Mouse (Mus musculus): ENCODE measurements at regions not wholly inside any gene's neighbourhood (a gene's known extent, or its start where the extent isn't known, plus 50 kb on each side); places are given as distances from the start of the nearest gene placed in this dataset.
A peak's percentile ranks its signal among the peaks of the same experiment; 100 is the strongest.

DNA sequence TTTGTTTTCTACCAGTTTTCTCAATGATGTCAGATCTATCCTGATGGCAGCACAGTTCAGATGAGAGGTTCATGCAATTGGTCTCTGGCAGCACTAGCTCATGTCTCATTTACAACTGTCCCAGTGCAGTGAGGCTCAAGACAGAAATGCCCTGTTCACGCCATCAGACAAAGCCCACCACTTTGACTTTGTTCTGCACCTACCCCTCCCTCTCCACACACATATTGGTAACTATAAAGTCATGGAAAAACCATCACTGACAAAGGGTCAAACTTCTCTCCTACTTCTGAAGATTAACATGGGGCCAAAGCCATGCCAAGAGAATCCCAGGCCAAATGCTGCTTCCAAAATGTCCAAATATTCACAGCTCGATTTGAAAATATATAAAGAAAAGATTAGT, 302.7 kb downstream of the Slc30a10 start:
- Histone ChIP-seq H3K27me3 (ENCODE audit: control insufficient read depth, insufficient read depth, low read length) (no peaks in the 10 kb centered on the region), H3K9me3 (ENCODE audit: control insufficient read depth, low read length) (no peaks in the 10 kb centered on the region), H3K36me3 (ENCODE audit: control insufficient read depth, insufficient read depth, low read length) (no peaks in the 10 kb centered on the region; the same call in 1 of the 2 replicates), H3K4me2 (no peak overlapping the region), H3K9ac (ENCODE audit: low read length) (no peak overlapping the region), H3K27ac (ENCODE audit: low read depth, low read length) (no peak overlapping the region), H3K4me3 (ENCODE audit: low read depth, low read length) (no peak overlapping the region), H3K4me1 (ENCODE audit: control insufficient read depth, insufficient read depth, low read length) (no peaks in the 10 kb centered on the region)
- DNase-seq (ENCODE audit: low spot score, missing footprints) = peak; percentile 64
- WGBS = 90% methylated on average over 2 of the region's 2 CpGs
- no peak for ATAC-seq (ENCODE audit: low FRiP score)

DNA sequence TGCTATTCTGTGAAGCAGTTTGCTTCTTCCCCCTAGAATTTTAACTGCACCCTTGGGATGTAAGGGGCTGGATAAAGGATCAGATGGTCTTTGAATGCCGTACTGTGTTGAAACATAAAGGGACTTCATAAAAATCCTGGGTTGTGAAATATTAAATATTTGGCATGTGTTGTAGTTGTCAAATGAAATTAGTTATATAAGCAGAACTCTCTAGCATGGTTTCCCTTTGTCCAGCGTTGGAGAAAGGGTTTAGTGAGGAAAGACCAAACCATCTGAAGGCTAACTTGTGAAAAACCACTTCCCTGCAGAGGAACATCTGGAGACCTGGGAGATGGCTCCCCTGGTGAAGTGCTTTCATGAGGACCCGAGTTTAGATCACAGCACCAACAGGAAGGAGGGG, 319.6 kb downstream of the Slc30a10 start:
- Histone ChIP-seq H3K36me3 (ENCODE audit: control insufficient read depth, insufficient read depth, low read length) (no peaks in the 10 kb centered on the region), H3K4me2 (no peak overlapping the region), H3K9me3 (ENCODE audit: control insufficient read depth, low read length) (no peaks in the 10 kb centered on the region), H3K27ac (ENCODE audit: low read depth, low read length) (no peak overlapping the region), H3K4me3 (ENCODE audit: low read depth, low read length) (no peak overlapping the region), H3K4me1 (ENCODE audit: control insufficient read depth, insufficient read depth, low read length) (no peaks in the 10 kb centered on the region), H3K27me3 (ENCODE audit: control insufficient read depth, insufficient read depth, low read length) (no peaks in the 10 kb centered on the region), H3K9ac (ENCODE audit: low read length) (no peak overlapping the region)
- no peak for DNase-seq (ENCODE audit: low spot score, missing footprints)
- WGBS = 52% methylated on average over 3 of the region's 3 CpGs
- ATAC-seq (ENCODE audit: low FRiP score) = no peak

DNA sequence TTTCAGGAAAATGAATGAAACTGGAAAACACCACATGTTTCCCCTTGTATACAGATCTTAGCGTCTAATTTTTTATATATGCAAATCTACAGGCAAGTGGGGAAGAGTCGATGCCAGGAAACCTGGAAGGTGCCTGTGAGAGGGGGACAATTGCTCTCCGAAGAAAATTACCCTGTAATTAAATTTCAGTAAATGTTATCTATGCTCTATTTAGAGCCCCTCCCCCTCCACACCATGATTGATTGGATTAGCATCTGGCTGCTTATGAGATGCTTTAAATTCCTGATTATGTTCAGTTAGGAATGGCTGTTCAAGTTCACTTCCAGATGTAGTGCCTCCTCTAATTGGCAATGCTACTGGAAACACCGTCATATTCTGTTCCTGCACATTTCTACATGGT, 325.0 kb downstream of the Slc30a10 start:
- Histone ChIP-seq H3K27ac (ENCODE audit: low read depth, low read length) (no peak overlapping the region), H3K9me3 (ENCODE audit: control insufficient read depth, low read length) (no peaks in the 10 kb centered on the region), H3K4me2 (no peak overlapping the region), H3K36me3 (ENCODE audit: control insufficient read depth, insufficient read depth, low read length) (no peaks in the 10 kb centered on the region), H3K4me3 (ENCODE audit: low read depth, low read length) (no peak overlapping the region), H3K27me3 (ENCODE audit: control insufficient read depth, insufficient read depth, low read length) (no peaks in the 10 kb centered on the region), H3K9ac (ENCODE audit: low read length) (no peak overlapping the region), H3K4me1 (ENCODE audit: control insufficient read depth, insufficient read depth, low read length) (no peaks in the 10 kb centered on the region)
- DNase-seq (ENCODE audit: low spot score, missing footprints) (no peak), ATAC-seq (ENCODE audit: low FRiP score) (no peak)
- WGBS = 84% methylated on average over 4 of the region's 4 CpGs

- no peak overlapping the region for H3K9ac ChIP-seq (ENCODE audit: low read length)
- ATAC-seq (ENCODE audit: low FRiP score) (no peak), DNase-seq (ENCODE audit: low spot score, missing footprints) (no peak)
- H3K4me1 ChIP-seq (ENCODE audit: control insufficient read depth, insufficient read depth, low read length) = no peaks in the 10 kb centered on the region
- no peaks in the 10 kb centered on the region for H3K27me3 ChIP-seq (ENCODE audit: control insufficient read depth, insufficient read depth, low read length)
- H3K4me3 ChIP-seq (ENCODE audit: low read depth, low read length) = no peak overlapping the region
- H3K9me3 ChIP-seq (ENCODE audit: control insufficient read depth, low read length) = no peaks in the 10 kb centered on the region
- H3K27ac ChIP-seq (ENCODE audit: low read depth, low read length) = no peak overlapping the region
- WGBS = 96% methylated on average over 3 of the region's 3 CpGs
- no peaks in the 10 kb centered on the region for H3K36me3 ChIP-seq (ENCODE audit: control insufficient read depth, insufficient read depth, low read length)
- no peak overlapping the region for H3K4me2 ChIP-seq
Observed at GRCm38 (mm10) chr1:185802156-185802555, 315.0 kb downstream of the Lyplal1 start.

GRCm38 (mm10) chr1:185814901-185815300, 302.2 kb downstream of the Lyplal1 start:
- Histone ChIP-seq H3K9me3 (ENCODE audit: control insufficient read depth, low read length) (no peaks in the 10 kb centered on the region), H3K4me3 (ENCODE audit: low read depth, low read length) (no peak overlapping the region), H3K4me1 (ENCODE audit: control insufficient read depth, insufficient read depth, low read length) (no peaks in the 10 kb centered on the region), H3K36me3 (ENCODE audit: control insufficient read depth, insufficient read depth, low read length) (no peaks in the 10 kb centered on the region), H3K4me2 (no peak overlapping the region), H3K27me3 (ENCODE audit: control insufficient read depth, insufficient read depth, low read length) (no peaks in the 10 kb centered on the region), H3K9ac (ENCODE audit: low read length) (no peak overlapping the region), H3K27ac (ENCODE audit: low read depth, low read length) (no peak overlapping the region)
- DNase-seq (ENCODE audit: low spot score, missing footprints) (no peak), ATAC-seq (ENCODE audit: low FRiP score) (no peak)
- 94% methylated on average over 3 of the region's 3 CpGs for WGBS

DNA sequence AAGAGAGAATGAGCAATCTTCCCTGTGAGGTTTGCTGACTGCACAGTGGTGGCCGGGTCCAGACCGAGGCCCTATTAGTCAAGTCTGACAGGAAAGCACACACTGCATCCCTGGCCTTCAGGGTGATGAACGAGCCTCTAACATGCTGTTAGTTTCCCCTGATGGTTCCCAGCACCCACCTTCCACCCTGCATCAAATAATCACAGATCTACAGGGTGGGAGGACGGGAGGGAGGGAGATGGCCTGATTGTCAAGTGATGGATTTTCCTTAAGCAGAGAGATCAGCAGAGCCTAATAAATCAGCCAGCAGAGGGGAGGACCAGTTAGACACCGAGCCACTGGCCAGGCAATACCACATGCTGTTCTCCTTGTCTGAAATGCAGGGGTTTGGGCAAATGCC, 298.1 kb downstream of the Lyplal1 start:
- no peak overlapping the region for H3K27ac ChIP-seq (ENCODE audit: low read depth, low read length)
- ATAC-seq (ENCODE audit: low FRiP score) (no peak), DNase-seq (ENCODE audit: low spot score, missing footprints) (no peak)
- H3K4me1 ChIP-seq (ENCODE audit: control insufficient read depth, insufficient read depth, low read length) = no peaks in the 10 kb centered on the region
- no peaks in the 10 kb centered on the region for H3K36me3 ChIP-seq (ENCODE audit: control insufficient read depth, insufficient read depth, low read length)
- H3K9ac ChIP-seq (ENCODE audit: low read length) = no peak overlapping the region
- no peaks in the 10 kb centered on the region for H3K27me3 ChIP-seq (ENCODE audit: control insufficient read depth, insufficient read depth, low read length)
- H3K4me3 ChIP-seq (ENCODE audit: low read depth, low read length) = no peak overlapping the region
- no peaks in the 10 kb centered on the region for H3K9me3 ChIP-seq (ENCODE audit: control insufficient read depth, low read length)
- 36% methylated on average over 5 of the region's 5 CpGs for WGBS
- H3K4me2 ChIP-seq = no peak overlapping the region

GRCm38 (mm10) chr1:185822241-185822640, 294.9 kb downstream of the Lyplal1 start:
- Histone ChIP-seq H3K9me3 (ENCODE audit: control insufficient read depth, low read length) (no peaks in the 10 kb centered on the region), H3K27ac (ENCODE audit: low read depth, low read length) (no peak overlapping the region), H3K36me3 (ENCODE audit: control insufficient read depth, insufficient read depth, low read length) (no peaks in the 10 kb centered on the region), H3K4me3 (ENCODE audit: low read depth, low read length) (no peak overlapping the region), H3K27me3 (ENCODE audit: control insufficient read depth, insufficient read depth, low read length) (no peaks in the 10 kb centered on the region), H3K9ac (ENCODE audit: low read length) (no peak overlapping the region), H3K4me2 (no peak overlapping the region), H3K4me1 (ENCODE audit: control insufficient read depth, insufficient read depth, low read length) (no peaks in the 10 kb centered on the region)
- DNase-seq (ENCODE audit: low spot score, missing footprints) = no peak
- WGBS = 77% methylated on average over 8 of the region's 8 CpGs
- ATAC-seq (ENCODE audit: low FRiP score) = no peak

DNA sequence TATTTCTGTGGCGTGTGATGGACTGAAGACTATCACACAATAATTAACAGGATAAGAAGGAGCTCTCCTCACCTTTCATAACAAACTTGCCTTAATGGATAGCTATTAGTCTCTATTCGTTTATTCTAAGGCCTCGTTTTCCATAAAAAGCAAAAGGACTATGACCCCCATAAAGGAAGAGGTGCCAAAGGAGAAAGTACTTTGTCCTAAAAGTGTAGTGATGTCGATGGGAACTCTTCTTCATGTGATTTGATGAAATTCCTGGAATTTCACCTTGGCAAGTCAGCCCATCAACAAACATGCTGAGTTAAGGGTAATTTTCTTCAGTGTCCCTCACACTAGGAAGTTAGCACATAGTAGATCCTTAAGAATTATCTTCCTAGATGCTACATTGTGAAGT, 293.9 kb downstream of the Lyplal1 start:
- ATAC-seq (ENCODE audit: low FRiP score) = no peak
- Histone ChIP-seq H3K27me3 (ENCODE audit: control insufficient read depth, insufficient read depth, low read length) (no peaks in the 10 kb centered on the region), H3K4me1 (ENCODE audit: control insufficient read depth, insufficient read depth, low read length) (no peaks in the 10 kb centered on the region), H3K36me3 (ENCODE audit: control insufficient read depth, insufficient read depth, low read length) (no peaks in the 10 kb centered on the region), H3K9me3 (ENCODE audit: control insufficient read depth, low read length) (no peaks in the 10 kb centered on the region), H3K9ac (ENCODE audit: low read length) (no peak overlapping the region), H3K27ac (ENCODE audit: low read depth, low read length) (no peak overlapping the region), H3K4me3 (ENCODE audit: low read depth, low read length) (no peak overlapping the region), H3K4me2 (no peak overlapping the region)
- no peak for DNase-seq (ENCODE audit: low spot score, missing footprints)
- 88% methylated on average over 4 of the region's 4 CpGs for WGBS

GRCm38 (mm10) chr1:185823956-185824355, 293.2 kb downstream of the Lyplal1 start:
- no peak overlapping the region for H3K9ac ChIP-seq (ENCODE audit: low read length)

GRCm38 (mm10) chr1:185827986-185828385, 289.1 kb downstream of the Lyplal1 start:
- Histone ChIP-seq H3K9me3 (ENCODE audit: control insufficient read depth, low read length) (no peaks in the 10 kb centered on the region), H3K27ac (ENCODE audit: low read depth, low read length) (no peak overlapping the region), H3K4me3 (ENCODE audit: low read depth, low read length) (no peak overlapping the region), H3K4me1 (ENCODE audit: control insufficient read depth, insufficient read depth, low read length) (no peaks in the 10 kb centered on the region), H3K9ac (ENCODE audit: low read length) (no peak overlapping the region), H3K36me3 (ENCODE audit: control insufficient read depth, insufficient read depth, low read length) (no peaks in the 10 kb centered on the region), H3K4me2 (no peak overlapping the region), H3K27me3 (ENCODE audit: control insufficient read depth, insufficient read depth, low read length) (no peaks in the 10 kb centered on the region)
- DNase-seq (ENCODE audit: low spot score, missing footprints) (no peak), ATAC-seq (ENCODE audit: low FRiP score) (no peak)
- WGBS = 91% methylated on average over 2 of the region's 2 CpGs

More at GRCm38 (mm10) chr1:185823956-185824355, 293.2 kb downstream of the Lyplal1 start:
- 42% methylated on average over 5 of the region's 5 CpGs for WGBS
- H3K4me1 ChIP-seq (ENCODE audit: control insufficient read depth, insufficient read depth, low read length) = no peaks in the 10 kb centered on the region
- no peak for ATAC-seq (ENCODE audit: low FRiP score)
- H3K9me3 ChIP-seq (ENCODE audit: control insufficient read depth, low read length) = no peaks in the 10 kb centered on the region
- no peaks in the 10 kb centered on the region for H3K36me3 ChIP-seq (ENCODE audit: control insufficient read depth, insufficient read depth, low read length)
- no peak for DNase-seq (ENCODE audit: low spot score, missing footprints)
- H3K4me2 ChIP-seq = no peak overlapping the region
- H3K27ac ChIP-seq (ENCODE audit: low read depth, low read length) = no peak overlapping the region
- H3K4me3 ChIP-seq (ENCODE audit: low read depth, low read length) = no peak overlapping the region
- H3K27me3 ChIP-seq (ENCODE audit: control insufficient read depth, insufficient read depth, low read length) = no peaks in the 10 kb centered on the region

Measured in midbrain, embryonic 11.5 days (tissue).